Mouse (Mus musculus): Measurements from ENCODE around the gene Brap. TPM values are rescaled to one million over a fixed set of nuclear protein-coding genes. Genes with fewer than 3 reads are reported as not detected.

The Brap gene
- polyA plus RNA-seq, 1 experiment: 34.7 TPM

DNA sequence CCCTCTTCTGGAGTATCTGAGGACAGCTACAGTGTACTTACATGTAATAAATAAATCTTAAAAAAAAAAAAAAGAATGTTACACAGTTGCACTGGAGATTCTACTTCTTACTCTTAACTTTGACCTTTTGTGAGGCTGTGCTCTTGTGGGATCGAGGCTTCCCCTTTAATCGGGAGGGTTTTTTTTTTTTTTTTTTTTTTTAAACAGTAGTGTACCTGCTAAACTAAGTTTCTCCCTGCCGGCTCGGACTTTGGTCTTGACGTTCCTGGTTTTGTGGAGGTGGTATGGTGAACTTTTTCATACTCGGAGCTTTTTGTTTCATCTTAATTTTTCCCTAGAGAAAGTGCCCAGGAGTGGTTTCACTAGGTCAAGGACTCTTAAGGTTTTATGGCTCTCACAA lies 54.6 kb downstream of the Brap start:
- no peak for DNase-seq (ENCODE audit: low spot score)

DNA sequence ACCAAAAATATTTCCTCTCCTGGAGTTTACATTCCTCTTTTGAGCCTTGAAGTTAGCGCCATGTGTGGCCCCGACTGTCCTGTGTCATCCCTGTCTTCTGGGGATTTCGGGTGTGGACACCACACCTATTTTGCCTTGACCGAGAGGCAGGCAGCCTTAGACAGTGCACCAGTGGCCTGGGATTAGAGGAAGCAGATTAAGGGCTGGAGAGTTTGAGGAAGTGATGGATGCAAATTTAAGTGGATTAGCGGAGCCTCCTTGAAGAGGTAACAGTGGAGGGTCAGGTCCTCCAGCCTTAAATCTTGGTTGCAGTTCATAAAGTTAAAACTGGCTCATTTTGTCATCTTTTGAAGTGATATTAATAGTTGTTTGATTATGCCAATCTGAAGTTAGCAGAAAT lies 58.1 kb downstream of the Brap start:
- no peak for DNase-seq (ENCODE audit: low spot score)

DNA sequence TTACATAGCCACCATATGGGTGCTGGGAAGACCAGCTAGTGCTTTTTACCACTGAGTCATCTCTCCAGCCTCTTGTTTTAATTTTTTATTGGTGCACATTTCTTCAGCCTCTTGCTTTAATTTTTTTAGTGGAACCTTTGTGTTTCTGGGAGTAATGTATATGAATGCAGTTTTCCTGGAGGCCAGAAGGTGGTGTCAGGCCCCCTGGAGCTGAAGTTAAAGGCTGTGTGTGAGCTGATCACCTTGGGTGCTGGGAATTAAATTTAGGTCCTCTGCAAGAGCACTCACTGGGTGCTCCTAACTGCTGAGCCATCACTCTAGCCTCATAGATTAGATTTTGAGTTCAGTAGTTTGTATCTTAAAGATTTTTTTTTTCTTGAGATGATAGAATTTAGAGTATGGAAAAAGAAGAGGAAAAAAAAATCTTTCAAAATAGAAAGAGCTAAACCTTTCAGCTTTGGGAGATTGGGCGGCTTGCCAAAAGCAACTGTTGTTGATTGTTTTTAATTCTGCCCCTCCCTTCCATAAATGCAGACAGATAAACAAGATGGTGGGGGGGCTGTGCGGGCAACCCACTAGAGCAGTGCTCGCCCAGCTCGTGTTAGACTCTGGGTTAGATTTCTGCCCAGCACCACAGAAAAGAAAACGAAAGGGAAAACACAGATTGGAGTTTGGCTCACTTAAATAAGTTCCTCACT lies 60.7 kb downstream of the Brap start:
- no peak for DNase-seq (ENCODE audit: low spot score)

DNA sequence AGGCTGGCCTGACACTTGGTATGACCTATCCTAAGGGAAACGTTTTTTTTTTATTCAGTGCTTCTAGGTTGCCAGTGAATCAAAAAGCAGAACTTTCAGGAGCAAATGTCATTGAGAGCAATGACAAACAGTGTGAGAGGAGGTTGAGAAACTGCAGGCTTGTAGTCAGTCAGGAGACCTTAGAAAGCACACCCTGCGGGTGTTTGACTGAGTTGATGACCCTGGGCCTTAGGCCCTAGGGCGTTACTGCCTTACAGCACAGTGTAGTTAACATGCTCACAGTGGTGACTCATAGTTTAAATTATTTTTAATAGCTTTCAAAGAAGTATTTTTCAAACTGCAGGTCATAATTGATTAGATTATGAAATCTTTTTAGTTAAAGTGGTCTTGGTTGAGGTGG lies 61.5 kb downstream of the Brap start:
- no peak for DNase-seq (ENCODE audit: low spot score)

DNA sequence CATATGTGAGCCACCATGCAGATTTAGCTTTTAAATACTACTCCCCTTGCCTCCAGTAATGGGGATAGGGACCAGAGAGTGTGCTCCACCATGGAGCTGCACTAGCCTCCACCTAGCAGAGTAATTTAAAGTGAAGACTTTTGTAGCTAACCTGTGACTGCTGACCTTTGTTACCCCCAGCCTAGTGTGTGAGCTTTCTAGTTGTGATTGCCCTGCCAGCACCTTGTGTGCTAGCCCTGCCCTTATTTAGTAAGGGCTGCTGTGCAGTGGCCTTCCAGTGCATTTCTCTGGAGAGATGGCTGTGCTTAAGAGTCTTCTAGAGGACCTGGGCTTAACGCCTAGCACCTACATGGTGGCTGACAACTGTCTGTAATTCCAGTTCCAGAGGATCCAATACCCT lies 64.3 kb downstream of the Brap start:
- DNase-seq (ENCODE audit: low spot score): no peak

DNA sequence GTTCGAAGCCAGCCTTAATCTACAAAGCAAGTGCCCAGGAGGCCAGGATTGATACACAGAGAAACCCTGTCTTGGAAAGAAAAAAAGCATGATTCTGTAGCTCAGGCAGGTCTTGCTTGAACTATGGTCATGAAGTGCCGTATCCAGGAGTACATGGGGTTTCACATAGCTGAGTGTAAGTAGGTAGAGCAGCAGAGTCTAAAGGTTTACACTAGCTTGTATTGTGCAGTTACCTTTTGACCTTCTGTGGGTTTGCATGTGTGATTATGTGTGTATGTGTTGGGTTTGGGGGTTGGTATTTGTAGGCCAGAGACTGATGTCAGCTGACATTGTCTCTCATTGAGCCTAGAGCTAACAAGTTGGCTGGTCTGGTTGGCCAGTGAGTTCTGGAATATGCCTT lies 69.7 kb downstream of the Brap start:
- no peak for DNase-seq (ENCODE audit: low spot score)

DNA sequence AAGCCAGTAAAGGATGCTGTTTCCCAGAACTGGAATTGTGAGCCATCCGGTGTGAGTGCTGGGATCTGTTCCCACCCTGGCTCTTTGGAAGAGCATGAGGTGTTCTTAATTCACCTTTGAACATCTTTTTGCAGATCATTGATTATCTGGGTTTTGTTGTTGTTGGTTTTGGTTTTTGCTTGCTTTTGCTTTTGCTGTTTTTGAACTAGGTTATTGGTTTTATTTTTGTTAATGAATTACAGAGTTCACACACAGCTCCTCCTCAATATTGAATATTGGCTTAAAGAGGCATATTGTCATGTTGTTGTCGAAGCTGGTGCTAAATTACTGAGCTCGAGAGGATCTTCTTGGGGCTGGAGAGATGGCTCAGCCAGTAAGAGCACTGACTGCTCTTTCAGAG lies 76.3 kb downstream of the Brap start:
- DNase-seq (ENCODE audit: low spot score): no peak

Other genes with a start within 250 kb of the Brap start
- 1.4 and 2.4 TPM in 2 replicates for gene Tmem116, start 208.7 kb upstream of the Brap start, polyA plus RNA-seq (2012; rRNA removed)
- 96.2 and 97.4 TPM in 2 replicates for gene Erp29, start 208.1 kb upstream of the Brap start, polyA plus RNA-seq (2012; rRNA removed)
- not detected in 2 replicates for gene Adam1b, start 157.1 kb upstream of the Brap start, polyA plus RNA-seq (2012; rRNA removed)
- 9.4 and 12.0 TPM in 2 replicates for gene Adam1a, start 115.1 kb upstream of the Brap start, polyA plus RNA-seq (2012; rRNA removed)
- 0.34 TPM in 1 of 2 replicates, not detected in the other for gene Gm42878, start 115.1 kb upstream of the Brap start, polyA plus RNA-seq (2012; rRNA removed)
- gene Mapkapk5, start 114.7 kb upstream of the Brap start, polyA plus RNA-seq (2012; rRNA removed): 79.3 and 93.5 TPM in 2 replicates
- gene Aldh2, start 66.7 kb upstream of the Brap start, polyA plus RNA-seq (2012; rRNA removed): 663 and 712 TPM in 2 replicates
- gene Acad12, start 41.6 kb upstream of the Brap start, polyA plus RNA-seq (2012; rRNA removed): 10.6 and 12.8 TPM in 2 replicates
- 9.6 and 10.3 TPM in 2 replicates for gene Acad10, start within 50 bp of the Brap start, polyA plus RNA-seq (2012; rRNA removed)
- gene Atxn2, start 50.8 kb downstream of the Brap start, polyA plus RNA-seq (2012; rRNA removed): 60.6 and 85.3 TPM in 2 replicates
- 22.2 and 25.8 TPM in 2 replicates for gene Sh2b3, start 177.1 kb downstream of the Brap start, polyA plus RNA-seq (2012; rRNA removed)
- gene Pheta1, start 188.4 kb downstream of the Brap start, polyA plus RNA-seq (2012; rRNA removed): 11.3 and 12.2 TPM in 2 replicates